Mouse (Mus musculus) spleen, adult 12 weeks (tissue): ENCODE data around the gene Tbc1d22a.

Source experiments
- DNase-seq: peaks from one replicate; pipeline ENCODE4 v3.0.0; 2022; ENCODE audit warnings: low spot score

Tbc1d22a gene

GRCm38 (mm10) chr15:86409352-86409751 lies 195.1 kb downstream of the Tbc1d22a start:
- no peak for DNase-seq

- no peak for DNase-seq
These were observed 197.3 kb downstream of the Tbc1d22a start for GRCm38 (mm10) chr15:86411532-86412080.

GRCm38 (mm10) chr15:86415951-86416350 lies 201.7 kb downstream of the Tbc1d22a start:
- no peak for DNase-seq

GRCm38 (mm10) chr15:86418436-86418835 lies 204.2 kb downstream of the Tbc1d22a start:
- no peak for DNase-seq

- DNase-seq = no peak
These were observed 205.4 kb downstream of the Tbc1d22a start for GRCm38 (mm10) chr15:86419620-86420019.

- DNase-seq = no peak
These were observed 208.6 kb downstream of the Tbc1d22a start for GRCm38 (mm10) chr15:86422858-86423257.

- no peak for DNase-seq
These were observed 209.6 kb downstream of the Tbc1d22a start for GRCm38 (mm10) chr15:86423884-86424283.

GRCm38 (mm10) chr15:86424971-86425370 lies 210.7 kb downstream of the Tbc1d22a start:
- no peak for DNase-seq

GRCm38 (mm10) chr15:86426364-86427000 lies 212.2 kb downstream of the Tbc1d22a start:
- no peak for DNase-seq

- DNase-seq = no peak
These were observed 213.2 kb downstream of the Tbc1d22a start for GRCm38 (mm10) chr15:86427439-86427838.

- no peak for DNase-seq
These were observed 214.2 kb downstream of the Tbc1d22a start for GRCm38 (mm10) chr15:86428496-86428895.

GRCm38 (mm10) chr15:86429766-86430335 lies 215.6 kb downstream of the Tbc1d22a start:
- no peak for DNase-seq

GRCm38 (mm10) chr15:86431539-86432080 lies 217.4 kb downstream of the Tbc1d22a start:
- DNase-seq = no peak

- no peak for DNase-seq
These were observed 218.5 kb downstream of the Tbc1d22a start for GRCm38 (mm10) chr15:86432791-86433190.

GRCm38 (mm10) chr15:86433378-86433777 lies 219.1 kb downstream of the Tbc1d22a start:
- DNase-seq = no peak

GRCm38 (mm10) chr15:86434241-86434640 lies 220.0 kb downstream of the Tbc1d22a start:
- DNase-seq = no peak

- DNase-seq = no peak
These were observed 223.1 kb downstream of the Tbc1d22a start for GRCm38 (mm10) chr15:86437346-86437745.

- no peak for DNase-seq
These were observed 224.9 kb downstream of the Tbc1d22a start for GRCm38 (mm10) chr15:86439015-86439796.

GRCm38 (mm10) chr15:86444271-86444670 lies 230.0 kb downstream of the Tbc1d22a start:
- no peak for DNase-seq

- DNase-seq = no peak
These were observed 231.8 kb downstream of the Tbc1d22a start for GRCm38 (mm10) chr15:86446064-86446463.

GRCm38 (mm10) chr15:86447251-86447650 lies 233.0 kb downstream of the Tbc1d22a start:
- DNase-seq = no peak

- no peak for DNase-seq
These were observed 235.0 kb downstream of the Tbc1d22a start for GRCm38 (mm10) chr15:86449236-86449635.

- no peak for DNase-seq
These were observed 235.5 kb downstream of the Tbc1d22a start for GRCm38 (mm10) chr15:86449794-86450193.
